Mouse (Mus musculus) CH12.LX (cell line): ENCODE data around the gene Mxra7.
"Not testable (repeated sequence)": the region's sequence is repeated elsewhere in the genome, so short reads cannot be mapped to it uniquely, and the experiment has no call there.

ENCODE experiments used
- BHLHE40 ChIP-seq: IDR thresholded peaks from 2 replicates; pipeline ENCODE4 v1.6.1; 2011; ENCODE audit warnings: mild to moderate bottlenecking, low read depth, low read length, improper control_type of control experiment
- CHD2 ChIP-seq: IDR thresholded peaks from 2 replicates; pipeline ENCODE4 v1.6.1; 2011; ENCODE audit warnings: low read length, improper control_type of control experiment
- CTCF ChIP-seq, 2 experiments: IDR thresholded peaks in 1 of 2; conservative IDR thresholded peaks in 1 of 2; 2 replicates each; pipeline ENCODE4 v1.5.1; 2011 to 2012; ENCODE audit warnings: low read depth in 2 of 2, low read length in 2 of 2, improper control_type of control experiment in 1 of 2, inconsistent platforms in 1 of 2, mild to moderate bottlenecking in 1 of 2, moderate library complexity in 1 of 2
- E2F4 ChIP-seq: IDR thresholded peaks from 2 replicates; pipeline ENCODE4 v1.6.1; 2011; ENCODE audit warnings: low read depth, low read length, improper control_type of control experiment; ENCODE audit not compliant: insufficient replicate concordance
- EP300 ChIP-seq: IDR thresholded peaks from 2 replicates; pipeline ENCODE4 v1.6.1; 2011; ENCODE audit warnings: low read length, improper control_type of control experiment
- ETS1 ChIP-seq: conservative IDR thresholded peaks from 2 replicates; pipeline ENCODE4 v1.6.1; 2012; ENCODE audit warnings: low read depth, mild to moderate bottlenecking, inconsistent platforms, low read length, improper control_type of control experiment, moderate library complexity
- HCFC1 ChIP-seq: IDR thresholded peaks from 2 replicates; pipeline ENCODE4 v1.6.1; 2012; ENCODE audit warnings: low read depth, mild to moderate bottlenecking, inconsistent platforms, low read length, improper control_type of control experiment
- JUND ChIP-seq: conservative IDR thresholded peaks from 2 replicates; pipeline ENCODE4 v1.6.1; 2011; ENCODE audit warnings: low read depth, low read length, improper control_type of control experiment
- MAFK ChIP-seq: IDR thresholded peaks from 2 replicates; pipeline ENCODE4 v1.6.1; 2011; ENCODE audit warnings: low read length, improper control_type of control experiment; ENCODE audit not compliant: insufficient replicate concordance
- MAX ChIP-seq: IDR thresholded peaks from 2 replicates; pipeline ENCODE4 v1.6.1; 2011; ENCODE audit warnings: low read length, improper control_type of control experiment
- NRF1 ChIP-seq: IDR thresholded peaks from 2 replicates; pipeline ENCODE4 v1.6.1; 2014; ENCODE audit warnings: low read depth, mild to moderate bottlenecking, inconsistent platforms, low read length, improper control_type of control experiment, moderate library complexity
- POLR2A ChIP-seq: IDR thresholded peaks from 2 replicates; pipeline ENCODE4 v1.6.1; 2011; ENCODE audit warnings: low read depth, mild to moderate bottlenecking, improper control_type of control experiment, low read length
- RCOR1 ChIP-seq: conservative IDR thresholded peaks from 2 replicates; pipeline ENCODE4 v1.6.1; 2012; ENCODE audit warnings: low read depth, mild to moderate bottlenecking, inconsistent platforms, low read length, improper control_type of control experiment
- USF2 ChIP-seq: conservative IDR thresholded peaks from 2 replicates; pipeline ENCODE4 v1.6.1; 2011; ENCODE audit warnings: low read depth, low read length, improper control_type of control experiment

DNA sequence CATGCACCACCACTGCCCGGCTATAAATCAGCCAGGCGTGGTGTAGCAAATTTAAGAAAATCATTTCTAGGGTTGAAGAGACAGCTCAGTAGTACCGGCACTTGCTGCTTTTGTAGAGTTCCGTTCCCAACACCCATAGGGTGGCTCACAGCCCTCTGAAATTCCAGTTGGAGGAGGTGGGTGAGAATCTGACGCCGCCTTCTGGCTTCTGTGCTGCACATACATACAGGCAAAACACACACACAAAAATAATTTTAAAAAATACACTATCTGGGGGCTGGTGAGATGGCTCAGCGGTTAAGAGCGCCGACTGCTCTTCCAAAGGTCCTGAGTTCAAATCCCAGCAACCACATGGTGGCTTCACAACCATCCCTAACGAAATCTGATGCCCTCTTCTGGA lies 4.0 kb downstream of the Mxra7 start:
- not testable (repeated sequence) for TF ChIP-seq CTCF (conservative IDR thresholded peaks at IDR 0.05 in 1 of 2, IDR thresholded peaks at IDR 0.05 in 1 of 2; ENCODE audit: low read depth in 2 of 2, low read length in 2 of 2); E2F4; POLR2A; BHLHE40; MAFK; USF2; JUND; ETS1; NRF1; EP300; CHD2; RCOR1; MAX; HCFC1
